Mouse (Mus musculus) cerebral cortex, adult 2 months (tissue): ENCODE measurements around the gene Arl1.

Experiments
- WGBS: fragments of 180-500 bp; shearing (Covaris S2); methylation state at CpG from one replicate; pipeline ENCODE4 v1.1.7; 2018; 5-methylcytosine and 5-hydroxymethylcytosine counted together

The Arl1 gene

DNA sequence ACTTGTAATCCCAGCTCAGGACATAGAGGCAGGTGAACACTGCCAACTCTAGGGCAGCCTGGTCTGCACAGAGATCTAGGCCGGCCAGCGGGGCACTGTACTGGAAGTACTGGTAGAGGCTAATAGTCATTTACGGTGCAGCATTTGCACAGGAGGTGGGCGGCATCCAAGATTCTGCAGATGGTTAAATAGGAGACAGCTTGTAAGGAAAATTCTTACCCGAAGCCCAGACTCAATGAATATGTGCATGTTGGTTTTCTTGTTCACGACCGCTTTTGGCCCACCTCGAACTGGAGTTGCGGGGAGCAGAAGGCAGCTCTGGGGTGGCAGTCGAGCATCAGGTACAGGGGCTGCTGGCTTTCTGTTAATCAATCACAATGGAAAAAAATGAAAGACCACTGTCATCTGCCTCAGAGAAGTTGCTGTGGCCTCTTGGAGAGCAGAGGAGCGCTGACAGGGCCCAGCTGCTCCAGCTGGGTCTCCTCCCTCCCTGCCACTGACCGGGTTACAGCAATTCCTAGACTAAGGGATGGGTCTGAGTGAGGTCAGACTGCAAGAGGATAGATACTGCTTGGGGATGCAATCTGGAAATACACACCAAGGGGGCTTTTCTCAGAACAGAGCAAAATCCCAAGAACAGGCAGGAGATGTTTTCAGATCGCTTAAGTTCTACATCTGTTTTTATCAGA, 31.0 kb downstream of the Arl1 start:
- WGBS: 74% methylated on average over 13 of the region's 13 CpGs

DNA sequence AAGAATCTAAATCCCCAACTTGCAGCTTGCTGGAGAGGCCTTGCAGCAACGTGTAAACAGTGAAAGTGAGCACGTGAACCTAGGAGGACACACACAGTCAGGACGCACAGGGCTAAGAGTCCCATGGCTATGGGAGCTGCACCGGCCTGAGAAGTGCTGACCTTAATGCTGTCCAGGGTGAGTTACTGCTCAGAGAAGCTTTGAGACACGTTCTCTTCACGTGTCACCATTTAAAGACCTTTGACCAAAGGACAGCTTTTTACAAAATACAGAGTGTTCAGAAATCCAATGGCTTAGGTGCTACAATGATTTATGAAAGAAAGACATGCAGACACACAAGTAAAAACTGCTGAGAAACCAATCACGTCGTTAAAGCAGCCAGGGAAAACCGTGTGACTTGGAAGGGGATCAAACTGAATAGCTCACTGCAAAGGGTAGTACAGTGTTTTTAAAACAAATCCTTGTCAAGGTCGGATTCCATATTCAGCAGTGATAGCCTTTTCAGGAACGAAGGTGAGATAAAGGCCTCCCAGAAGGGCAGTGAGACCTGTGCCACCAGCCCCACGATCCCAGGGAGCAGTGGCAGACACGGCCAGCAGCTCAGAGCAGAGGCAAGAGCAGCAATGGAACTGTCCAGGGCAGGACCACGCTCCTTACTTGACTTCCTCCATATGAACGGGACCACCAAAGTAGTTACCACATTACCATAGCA, 34.9 kb downstream of the Arl1 start:
- WGBS: 87% methylated on average over 15 of the region's 15 CpGs

DNA sequence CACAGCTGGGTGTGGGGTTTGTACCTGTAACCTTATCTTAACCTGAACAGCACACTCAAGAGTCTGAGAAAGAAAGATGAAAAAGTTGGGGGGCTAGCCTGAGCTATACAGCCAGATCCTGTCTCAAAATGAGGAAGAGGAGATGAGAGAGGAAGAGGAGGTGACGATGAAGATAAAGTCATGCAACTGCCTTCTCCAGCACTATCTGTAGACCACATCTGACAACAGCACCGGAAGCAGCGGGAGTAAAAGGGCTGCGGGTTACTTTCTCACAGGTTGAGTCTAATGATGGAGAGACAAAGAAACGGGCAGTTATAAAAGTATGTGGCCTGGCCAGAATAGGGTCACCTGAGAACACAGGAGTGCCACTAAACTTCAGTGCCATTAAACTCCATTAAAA, 38.3 kb downstream of the Arl1 start:
- WGBS: 95% methylated on average over 5 of the region's 5 CpGs

DNA sequence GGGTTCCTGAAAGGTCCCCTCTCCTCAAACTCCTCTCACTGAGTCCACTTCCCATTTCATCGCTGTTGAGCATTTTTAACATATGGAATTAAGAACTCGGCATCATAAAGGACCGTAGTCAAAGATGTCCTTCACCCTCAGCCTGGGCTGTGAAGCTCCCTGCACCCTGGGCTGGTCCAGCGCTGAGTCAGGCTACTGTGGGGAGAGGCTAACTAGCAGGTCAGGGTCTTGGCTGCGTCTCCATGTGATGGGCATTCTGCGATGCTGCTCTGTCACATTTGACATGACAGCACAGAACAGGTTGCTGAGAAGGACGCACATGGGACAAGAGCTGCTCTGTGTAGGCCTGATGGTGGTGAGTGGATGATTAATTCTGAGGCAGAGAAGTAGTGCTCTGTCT, 39.0 kb downstream of the Arl1 start:
- 97% methylated on average over 7 of the region's 7 CpGs for WGBS

DNA sequence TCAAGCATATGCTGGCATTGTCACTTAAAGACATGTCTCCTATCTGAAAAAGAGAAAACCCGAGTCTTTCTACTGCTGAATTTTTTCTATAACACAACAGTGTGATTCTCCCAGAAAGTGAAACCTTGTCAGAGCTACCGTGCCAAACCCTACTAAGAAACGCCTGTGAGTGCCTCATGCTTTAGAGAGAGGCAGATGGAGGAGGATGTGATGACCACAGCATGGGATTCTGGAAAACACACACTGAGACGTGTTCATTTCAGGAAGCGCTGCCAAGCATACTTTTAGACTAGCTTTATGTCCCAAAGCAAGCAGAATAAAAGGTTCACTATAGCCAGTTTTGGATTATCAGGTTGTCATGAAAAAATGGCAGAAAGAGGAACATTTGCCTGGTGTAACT, 42.3 kb downstream of the Arl1 start:
- 49% methylated on average over 5 of the region's 5 CpGs for WGBS

DNA sequence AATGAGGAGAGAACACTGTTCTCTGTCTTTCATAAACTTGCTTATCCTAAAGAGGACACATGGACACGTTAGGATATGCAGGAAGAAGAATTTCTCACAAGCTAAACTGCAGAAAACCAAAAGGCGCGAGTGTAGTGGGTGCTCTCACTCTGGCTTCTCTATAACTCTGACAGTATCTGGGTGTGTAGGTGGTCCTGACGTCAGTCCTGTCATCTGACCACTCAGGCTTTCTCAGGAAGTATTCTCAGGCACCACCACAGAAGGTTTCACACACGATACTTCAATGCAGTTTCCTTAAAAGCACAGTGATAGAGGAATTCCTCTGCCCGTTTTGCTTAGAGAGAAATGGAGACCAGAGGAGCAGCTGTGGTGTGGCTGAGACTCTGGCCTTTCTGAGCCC, 45.5 kb downstream of the Arl1 start:
- WGBS: 60% methylated on average over 6 of the region's 6 CpGs

DNA sequence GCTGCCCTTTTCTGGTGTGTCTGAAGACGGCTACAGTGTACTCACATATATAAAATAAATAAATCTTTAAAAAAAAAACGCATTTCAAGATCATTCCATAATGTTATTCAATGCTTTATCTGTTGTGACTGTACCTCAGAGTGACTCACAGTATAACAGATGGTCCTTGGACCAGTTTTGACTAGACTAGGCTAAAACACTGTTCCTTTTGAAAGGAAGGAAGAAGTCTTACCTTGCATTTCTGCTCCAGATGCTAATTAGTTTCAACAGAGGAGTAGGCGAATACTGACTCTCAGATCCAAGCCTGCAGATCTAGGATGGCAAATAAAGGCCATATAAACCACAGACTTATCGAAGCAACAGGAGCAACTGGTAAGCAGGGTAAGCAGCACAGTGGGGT, 50.1 kb downstream of the Arl1 start:
- WGBS: 59% methylated on average over 4 of the region's 4 CpGs

DNA sequence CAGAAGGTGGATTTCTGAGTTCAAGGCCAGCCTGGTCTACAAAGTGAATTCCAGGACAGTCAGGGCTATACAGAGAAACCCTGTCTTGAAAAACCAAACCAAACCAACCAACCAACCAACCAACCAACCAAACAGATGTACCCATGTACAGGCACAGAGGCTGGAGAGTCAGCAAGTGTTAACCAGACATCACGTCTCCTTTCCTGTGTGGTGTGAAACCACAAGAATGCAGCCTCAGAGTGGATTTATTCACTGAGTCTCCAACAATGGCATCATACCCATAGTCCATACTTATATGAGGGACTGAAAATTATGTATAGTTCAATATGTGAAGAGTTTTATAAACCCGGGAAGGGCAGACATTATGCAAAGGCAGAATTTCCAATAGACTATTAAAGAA, 52.5 kb downstream of the Arl1 start:
- WGBS: 87% methylated on average over 2 of the region's 2 CpGs

DNA sequence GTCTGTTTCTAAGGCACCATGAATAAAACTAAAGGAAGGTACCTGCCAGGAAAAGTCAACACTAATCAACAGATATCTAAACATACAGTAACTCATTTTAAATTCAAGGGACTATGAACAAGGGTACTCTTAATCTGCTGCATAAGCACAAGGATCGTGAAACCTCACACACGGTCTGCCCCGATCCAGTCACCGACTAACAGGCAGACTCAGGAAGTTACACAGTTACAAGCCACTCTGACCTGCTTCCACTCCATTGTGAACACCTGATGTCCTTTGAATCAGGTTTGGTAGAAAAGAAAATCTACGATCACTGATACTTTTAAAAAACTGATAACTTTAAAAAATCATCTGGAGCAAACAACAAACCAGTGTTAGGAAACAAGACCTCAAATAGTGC, 53.3 kb downstream of the Arl1 start:
- 95% methylated on average over 5 of the region's 5 CpGs for WGBS

DNA sequence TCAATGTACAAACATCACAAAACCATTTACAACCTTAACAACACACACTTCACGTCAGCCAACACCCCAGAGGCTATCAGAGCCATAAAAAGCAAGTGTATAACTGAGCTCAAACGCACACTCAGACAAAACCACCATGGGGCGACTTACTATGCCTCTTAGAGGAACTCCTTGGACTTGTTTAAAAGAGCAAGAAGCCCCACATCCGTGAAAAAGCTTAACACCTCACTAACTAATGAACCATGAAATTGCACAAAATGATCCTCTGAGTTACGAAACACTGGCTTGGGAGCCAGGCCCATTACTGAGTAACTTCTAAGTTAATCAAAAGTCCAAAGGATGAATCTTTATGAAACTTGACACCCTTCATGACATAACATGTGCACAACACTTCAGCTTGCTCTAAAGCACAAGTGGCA, 53.9 kb downstream of the Arl1 start:
- WGBS: 90% methylated on average over 5 of the region's 5 CpGs
